Mouse (Mus musculus) intestine, embryonic 16.5 days (tissue): ENCODE results near the gene Mgst3. TPM values are rescaled to one million over a fixed set of nuclear protein-coding genes. Genes with fewer than 3 reads are reported as not detected.

Experiments used
- ATAC-seq: fragments of 200-750 bp; cut with Nextera tagmentation; 2 replicates; pipeline ENCODE4 v1.8.0; 2017; ENCODE audit warnings: moderate TSS enrichment, moderate library complexity
- H3K27ac ChIP-seq: fragments of 300-500 bp; sonication (generic); 2 replicates; pipeline ENCODE4 v1.5.1; 2014; ENCODE audit warnings: mild to moderate bottlenecking, low read length
- H3K27me3 ChIP-seq: fragments of 300-500 bp; sonication (generic); replicated peaks from 2 replicates; pipeline ENCODE4 v1.6.1; 2014; ENCODE audit warnings: low read length, control low read depth, mixed read lengths; ENCODE audit not compliant: control insufficient read depth, insufficient read depth
- H3K36me3 ChIP-seq: fragments of 300-500 bp; sonication (generic); 2 replicates; pipeline ENCODE4 v1.6.1; 2014; ENCODE audit warnings: low read length, control low read depth; ENCODE audit not compliant: control insufficient read depth, insufficient read depth
- H3K4me1 ChIP-seq: fragments of 300-500 bp; sonication (generic); 2 replicates; pipeline ENCODE4 v1.6.1; 2014; ENCODE audit warnings: low read length, control low read depth, mixed read lengths; ENCODE audit not compliant: control insufficient read depth, insufficient read depth
- H3K4me2 ChIP-seq: fragments of 300-500 bp; sonication (generic); 2 replicates; pipeline ENCODE4 v1.6.1; 2014; ENCODE audit warnings: low read depth, low read length, control low read depth
- H3K4me3 ChIP-seq: fragments of 300-500 bp; sonication (generic); 2 replicates; pipeline ENCODE4 v1.5.1; 2014; ENCODE audit warnings: mild to moderate bottlenecking, low read length
- H3K9ac ChIP-seq: fragments of 300-500 bp; sonication (generic); 2 replicates; pipeline ENCODE4 v1.6.1; 2014; ENCODE audit warnings: low read depth, low read length
- H3K9me3 ChIP-seq: fragments of 300-500 bp; sonication (generic); 2 replicates; pipeline ENCODE4 v1.6.1; 2016; ENCODE audit warnings: low read length, control low read depth; ENCODE audit not compliant: control insufficient read depth
- WGBS: fragments of 180-500 bp; shearing (Covaris S2); extraction: QIAGEN DNeasy Blood & Tissue Kit; methylation state at CpG from one replicate; pipeline ENCODE4 v1.1.7; 2014; 5-methylcytosine and 5-hydroxymethylcytosine counted together
- polyA plus RNA-seq: library from polyadenylated mRNA; unstranded; fragments of >200 nt; fragmentation: Nextera tagmentation; extraction: Ambion mirVana; gene quantifications from 2 replicates; pipeline ENCODE4 v1.2.1, GENCODE M21; 2015

The Mgst3 gene
- polyA plus RNA-seq, 1 experiment from 2014 or later: 381 TPM

DNA sequence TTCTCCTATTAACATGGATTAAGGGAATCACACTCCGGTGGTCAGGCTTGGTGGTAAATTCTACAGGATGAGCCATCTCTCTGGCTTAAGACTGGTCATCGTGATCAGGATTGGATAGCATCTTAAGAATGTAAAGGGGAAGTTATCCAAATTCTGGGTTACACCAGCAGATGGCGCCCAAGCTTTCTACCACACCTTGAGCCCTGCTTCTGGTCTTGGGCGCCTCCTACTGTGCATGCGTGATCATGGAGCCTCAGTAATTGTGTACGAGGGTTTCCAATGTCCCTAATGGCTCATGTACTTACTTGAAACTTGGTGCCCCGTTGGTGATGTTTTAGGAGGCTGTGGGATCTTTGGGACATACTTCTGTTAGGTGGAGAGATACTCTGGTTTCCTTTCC, 23.7 kb downstream of the Mgst3 start:
- Histone ChIP-seq H3K27me3 (no peaks in the 10 kb centered on the region), H3K4me2 (no peak overlapping the region), H3K9me3 (no peaks in the 10 kb centered on the region), H3K27ac (no peak overlapping the region), H3K4me3 (no peak overlapping the region), H3K9ac (peak overlapping the region; percentile 6; the same call in 1 of the 2 replicates), H3K36me3 (peaks cover 8% of the 10 kb centered on the region; the same call in 1 of the 2 replicates), H3K4me1 (peaks cover 8% of the 10 kb centered on the region; the same call in 1 of the 2 replicates)
- peak; percentile 49 for ATAC-seq
- 13% methylated on average over 7 of the region's 7 CpGs for WGBS

DNA sequence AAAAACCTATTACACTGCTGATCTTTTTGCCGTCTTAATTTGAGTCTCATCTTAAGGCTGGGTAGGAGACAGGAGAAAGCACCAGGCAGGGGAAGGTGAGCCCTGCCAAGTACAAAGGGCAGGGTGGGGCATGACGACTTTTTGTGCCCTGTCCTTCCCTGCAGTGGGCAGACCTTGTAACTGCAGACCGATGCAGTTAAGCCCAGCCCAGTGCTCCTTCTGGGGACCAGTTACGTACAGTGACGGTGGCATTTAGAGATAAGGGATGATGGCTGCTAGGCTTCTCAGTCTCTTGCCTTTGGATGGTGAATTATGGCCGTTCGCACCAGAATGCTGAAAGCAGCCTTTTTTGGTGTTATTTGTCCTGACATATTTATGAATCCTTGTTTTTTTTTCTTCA, 25.1 kb downstream of the Mgst3 start:
- ATAC-seq: peak; percentile 58
- Histone ChIP-seq H3K9ac (no peak overlapping the region), H3K4me2 (no peak overlapping the region), H3K4me1 (no peaks in the 10 kb centered on the region), H3K27me3 (no peaks in the 10 kb centered on the region), H3K4me3 (no peak overlapping the region), H3K27ac (no peak overlapping the region), H3K36me3 (peaks cover 8% of the 10 kb centered on the region; the same call in 1 of the 2 replicates), H3K9me3 (no peaks in the 10 kb centered on the region)
- 77% methylated on average over 7 of the region's 7 CpGs for WGBS

DNA sequence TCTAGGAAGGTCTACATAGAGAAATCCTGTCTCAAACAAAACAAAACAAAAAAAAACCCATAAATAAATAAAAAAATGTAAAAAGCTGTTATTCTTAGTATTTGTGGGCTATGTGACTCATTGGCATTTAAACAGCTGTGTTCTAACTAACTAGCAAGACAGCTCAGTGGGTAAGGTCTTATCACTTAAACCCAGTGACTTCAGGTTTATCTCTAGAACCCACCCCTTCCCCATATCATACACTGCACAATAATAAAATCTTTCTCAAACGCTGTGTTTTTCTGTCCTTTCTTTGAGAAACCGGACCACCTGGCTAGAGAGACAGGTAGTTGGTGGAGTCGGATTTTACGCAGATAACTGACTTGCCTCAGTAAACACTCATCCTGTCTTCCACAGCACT, 25.6 kb downstream of the Mgst3 start:
- H3K4me1 ChIP-seq: no peaks in the 10 kb centered on the region
- no peaks in the 10 kb centered on the region for H3K9me3 ChIP-seq
- no peak overlapping the region for H3K27ac ChIP-seq
- ATAC-seq: no peak
- H3K4me2 ChIP-seq: no peak overlapping the region
- H3K4me3 ChIP-seq: no peak overlapping the region
- peaks cover 8% of the 10 kb centered on the region; the same call in 1 of the 2 replicates for H3K36me3 ChIP-seq
- WGBS: 87% methylated on average over 4 of the region's 4 CpGs
- no peaks in the 10 kb centered on the region for H3K27me3 ChIP-seq
- H3K9ac ChIP-seq: no peak overlapping the region

DNA sequence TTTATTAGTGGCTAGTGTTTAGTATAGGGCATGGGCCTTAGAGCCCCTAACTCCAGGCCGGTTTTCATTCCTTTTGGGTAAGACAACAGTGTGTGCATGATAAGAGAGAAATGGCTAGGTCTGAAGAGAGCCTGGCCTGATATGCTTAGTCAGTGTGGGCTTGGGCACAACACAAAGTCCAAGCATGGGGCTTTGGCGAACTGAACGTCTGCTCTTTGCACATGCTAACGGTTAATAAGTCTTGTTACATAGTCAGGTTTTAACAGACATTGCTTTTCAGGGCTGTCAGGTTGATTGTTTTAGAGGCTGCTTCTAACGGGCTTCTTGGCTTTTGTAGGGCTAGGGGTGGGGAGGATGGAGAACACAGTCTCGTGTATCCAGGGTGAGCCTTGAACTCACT, 27.0 kb downstream of the Mgst3 start:
- Histone ChIP-seq H3K4me2 (no peak overlapping the region), H3K9ac (no peak overlapping the region), H3K36me3 (peaks cover 8% of the 10 kb centered on the region; the same call in 1 of the 2 replicates), H3K9me3 (no peaks in the 10 kb centered on the region), H3K27ac (no peak overlapping the region), H3K4me1 (no peaks in the 10 kb centered on the region), H3K4me3 (no peak overlapping the region), H3K27me3 (no peaks in the 10 kb centered on the region)
- ATAC-seq: no peak
- WGBS: 86% methylated on average over 6 of the region's 6 CpGs

DNA sequence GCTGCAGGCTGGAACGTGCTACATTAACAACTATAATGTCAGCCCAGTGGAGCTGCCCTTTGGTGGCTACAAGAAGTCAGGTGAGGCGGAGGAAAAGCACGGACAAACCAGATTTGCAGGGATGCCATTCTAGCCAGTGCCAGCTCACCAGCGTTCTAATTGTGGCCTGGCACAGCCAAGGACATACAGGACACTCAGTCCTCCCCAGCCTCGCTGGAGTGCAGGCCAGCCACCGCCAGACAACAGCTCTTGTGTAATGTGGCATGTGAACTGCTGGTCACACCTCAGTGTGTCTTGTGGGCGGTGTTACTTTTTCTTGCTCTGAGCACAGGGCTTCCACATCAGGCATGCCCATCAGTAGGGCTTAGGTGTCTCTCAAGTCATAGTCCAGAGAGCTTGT, 27.8 kb downstream of the Mgst3 start:
- Histone ChIP-seq H3K4me3 (no peak overlapping the region), H3K36me3 (peaks cover 13% of the 10 kb centered on the region; the same call in 1 of the 2 replicates), H3K4me1 (no peaks in the 10 kb centered on the region), H3K27me3 (no peaks in the 10 kb centered on the region), H3K9me3 (no peaks in the 10 kb centered on the region), H3K4me2 (no peak overlapping the region), H3K27ac (no peak overlapping the region), H3K9ac (no peak overlapping the region)
- WGBS: 92% methylated on average over 7 of the region's 7 CpGs
- ATAC-seq: no peak

DNA sequence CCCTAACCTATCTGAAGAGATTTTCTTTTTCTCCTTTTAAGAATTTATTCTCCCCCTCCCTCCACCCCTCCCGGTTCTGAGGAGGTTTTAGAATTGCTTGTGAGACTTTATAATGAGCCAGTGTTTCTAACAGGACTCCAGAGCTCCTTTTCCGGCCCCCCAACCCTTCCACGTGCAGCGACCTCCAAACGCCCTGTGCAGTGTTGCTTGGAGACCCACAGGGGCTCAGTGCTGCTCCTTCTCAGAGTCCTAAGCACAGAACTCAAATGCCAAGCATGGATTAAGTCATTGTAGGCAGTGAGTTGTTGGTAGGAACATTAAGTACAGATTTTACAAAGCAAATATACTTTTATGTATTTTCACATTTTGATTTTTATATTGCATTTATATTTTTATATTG, 30.3 kb downstream of the Mgst3 start:
- Histone ChIP-seq H3K9me3 (no peaks in the 10 kb centered on the region), H3K4me3 (no peak overlapping the region), H3K27ac (no peak overlapping the region), H3K27me3 (no peaks in the 10 kb centered on the region), H3K4me1 (no peaks in the 10 kb centered on the region), H3K4me2 (no peak overlapping the region), H3K9ac (no peak overlapping the region), H3K36me3 (peaks cover 13% of the 10 kb centered on the region; the same call in 1 of the 2 replicates)
- 60% methylated on average over 5 of the region's 5 CpGs for WGBS
- ATAC-seq: no peak

DNA sequence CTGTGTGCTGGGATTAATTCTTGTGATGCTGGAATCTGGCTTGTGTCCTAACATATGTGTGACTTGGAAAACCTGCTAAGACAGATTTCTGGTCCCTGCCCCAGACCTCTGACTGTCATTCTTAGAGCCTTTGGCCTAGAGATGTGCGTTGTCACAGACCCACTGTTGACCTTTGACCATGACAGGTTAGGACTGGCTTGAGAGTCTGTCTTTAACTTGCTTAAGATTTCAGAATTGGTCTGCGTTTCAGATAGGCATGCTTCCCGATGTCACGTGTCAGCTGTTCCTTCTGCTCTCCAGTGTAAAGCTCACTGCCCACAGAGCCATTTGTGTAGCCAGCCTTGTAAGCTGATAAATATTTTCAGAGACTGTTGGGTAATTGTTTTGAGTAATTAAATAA, 30.8 kb downstream of the Mgst3 start:
- Histone ChIP-seq H3K4me1 (no peaks in the 10 kb centered on the region), H3K36me3 (peaks cover 13% of the 10 kb centered on the region; the same call in 1 of the 2 replicates), H3K4me3 (no peak overlapping the region), H3K9ac (no peak overlapping the region), H3K9me3 (no peaks in the 10 kb centered on the region), H3K27ac (no peak overlapping the region), H3K27me3 (no peaks in the 10 kb centered on the region), H3K4me2 (no peak overlapping the region)
- WGBS: 75% methylated on average over 4 of the region's 4 CpGs
- ATAC-seq: no peak

DNA sequence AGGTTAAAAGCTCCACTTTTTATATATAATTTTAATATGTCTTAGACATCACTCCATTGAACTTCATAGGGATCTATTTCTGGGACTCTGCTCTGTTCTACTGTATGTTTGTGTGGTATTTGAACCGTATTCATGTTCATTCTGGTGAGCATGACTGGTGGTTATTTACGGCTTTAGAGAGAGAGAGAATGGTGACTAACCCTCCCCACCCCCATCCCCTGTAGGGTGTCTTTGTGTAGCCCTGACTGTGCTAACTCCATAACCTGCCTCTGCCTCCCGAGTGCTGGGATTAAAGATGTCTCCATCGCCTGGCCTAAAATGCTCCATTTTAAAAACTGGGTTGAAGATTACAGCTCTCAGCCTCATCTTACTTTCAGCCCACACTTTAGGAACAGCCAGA, 33.4 kb downstream of the Mgst3 start:
- peaks cover 8% of the 10 kb centered on the region; the same call in 1 of the 2 replicates for H3K36me3 ChIP-seq
- no peak overlapping the region for H3K9ac ChIP-seq
- ATAC-seq: no peak
- H3K4me1 ChIP-seq: no peaks in the 10 kb centered on the region
- H3K9me3 ChIP-seq: no peaks in the 10 kb centered on the region
- no peak overlapping the region for H3K4me2 ChIP-seq
- H3K27ac ChIP-seq: no peak overlapping the region
- H3K4me3 ChIP-seq: no peak overlapping the region
- no peaks in the 10 kb centered on the region for H3K27me3 ChIP-seq
- 85% methylated on average over 4 of the region's 4 CpGs for WGBS

DNA sequence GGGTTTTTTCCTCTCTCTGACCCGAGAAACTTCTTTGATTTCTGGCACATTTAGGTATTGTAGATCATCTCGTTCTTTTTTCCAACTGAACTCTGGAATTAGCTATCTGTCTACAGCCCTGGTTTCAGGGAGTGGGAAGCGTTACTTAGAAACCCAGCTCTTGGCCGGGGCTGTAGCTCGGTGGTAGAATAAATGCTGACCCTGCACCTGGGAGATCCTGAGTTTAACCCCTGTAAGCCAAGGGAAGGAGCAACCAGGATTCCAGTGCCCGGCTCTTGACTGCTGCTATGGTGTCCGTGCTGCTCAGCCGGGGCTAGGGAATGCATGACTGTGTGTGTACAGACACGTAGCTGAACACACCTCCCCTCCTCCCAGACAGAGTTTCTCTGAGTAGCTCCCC, 34.9 kb downstream of the Mgst3 start:
- H3K36me3 ChIP-seq: peaks cover 8% of the 10 kb centered on the region
- H3K27me3 ChIP-seq: no peaks in the 10 kb centered on the region
- no peaks in the 10 kb centered on the region for H3K9me3 ChIP-seq
- H3K27ac ChIP-seq: no peak overlapping the region
- WGBS: 82% methylated on average over 9 of the region's 9 CpGs
- H3K4me3 ChIP-seq: no peak overlapping the region
- H3K9ac ChIP-seq: no peak overlapping the region
- H3K4me2 ChIP-seq: no peak overlapping the region
- H3K4me1 ChIP-seq: peaks cover 3% of the 10 kb centered on the region; the same call in 1 of the 2 replicates
- ATAC-seq: no peak

DNA sequence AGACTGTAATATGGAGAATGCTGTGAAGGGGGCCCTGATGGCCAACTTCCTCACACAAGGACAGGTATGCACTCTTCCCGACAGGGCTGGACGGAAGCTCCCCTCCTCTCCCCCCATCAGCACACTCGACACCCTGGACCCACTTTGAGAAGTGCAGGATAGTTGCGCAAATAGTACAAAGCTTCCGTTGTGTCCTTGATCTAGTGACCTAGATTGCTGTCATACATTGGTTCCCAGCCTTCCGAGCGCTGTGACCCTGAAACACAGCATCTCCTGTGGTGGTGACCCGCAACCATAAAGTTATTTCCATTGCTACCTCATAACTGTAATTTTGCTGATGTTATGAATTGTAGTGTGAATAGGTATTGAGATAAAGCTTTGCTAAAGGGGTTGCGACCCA, 36.3 kb downstream of the Mgst3 start:
- Histone ChIP-seq H3K4me3 (no peak overlapping the region), H3K27me3 (no peaks in the 10 kb centered on the region), H3K9ac (no peak overlapping the region), H3K27ac (no peak overlapping the region), H3K36me3 (peaks cover 8% of the 10 kb centered on the region), H3K4me1 (peaks cover 3% of the 10 kb centered on the region; the same call in 1 of the 2 replicates), H3K9me3 (no peaks in the 10 kb centered on the region), H3K4me2 (no peak overlapping the region)
- no peak for ATAC-seq
- 93% methylated on average over 9 of the region's 9 CpGs for WGBS
